Comparison of ENCODE assay signal across 39 mouse cellular contexts in the genomic region with DNA sequence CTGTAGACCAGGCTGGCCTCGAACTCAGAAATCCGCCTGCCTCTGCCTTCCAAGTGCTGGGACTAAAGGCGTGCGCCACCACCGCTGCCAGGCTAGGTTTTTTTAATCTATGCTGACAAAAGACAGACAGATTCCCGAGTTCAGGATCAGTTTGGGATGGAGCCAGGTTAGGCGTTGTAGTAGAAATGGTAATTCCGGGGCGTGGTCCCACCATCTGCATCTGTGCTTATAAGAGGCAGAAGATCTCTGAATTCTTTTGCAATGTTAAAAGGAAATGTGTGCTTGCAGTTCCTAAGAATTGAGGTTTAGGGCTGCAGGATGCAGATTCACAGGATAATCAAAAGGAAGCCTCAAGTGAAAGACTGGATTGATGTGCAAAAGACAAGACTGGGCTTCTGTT. TPM values are rescaled to one million over a fixed set of nuclear protein-coding genes. Genes with fewer than 3 reads are reported as not detected.
A peak's percentile ranks its signal among the peaks of the same experiment; 100 is the strongest.
DNase-seq lines count a peak whose midpoint lies in the region; ATAC-seq and TF ChIP-seq lines count a peak whose summit lies in the region.
"Had no signal": no experiment of that assay in that cellular context is flagged by ENCODE, and none has a peak within 500 bp of the region (broad histone marks: within the 10 kb centered on the region; RNA-seq: fewer than 3 reads in every experiment).

No protein-coding gene starts in this region.

- H3K79me2 ChIP-seq in myocyte (ENCODE audit: control insufficient read depth, insufficient read depth) = no peaks in the 10 kb centered on the region

- no peaks in the 10 kb centered on the region; the same call in 1 of the 2 replicates for H3K36me3 ChIP-seq in ES-E14 (ENCODE audit: control insufficient read depth, insufficient read depth, low read length, poor library complexity, severe bottlenecking)
- no peaks in the 10 kb centered on the region for H3K36me3 ChIP-seq in myocyte (ENCODE audit: control insufficient read depth, insufficient read depth)
- H3K36me3 ChIP-seq: embryonic facial prominence, embryonic 10.5 days; embryonic facial prominence, embryonic 13.5 days; forebrain, embryonic 10.5 days; heart, embryonic 10.5 days; heart, embryonic 13.5 days; hindbrain, embryonic 12.5 days; hindbrain, embryonic 15.5 days; intestine, embryonic 15.5 days; kidney, embryonic 15.5 days had no signal

- no peaks in the 10 kb centered on the region for H3K27me3 ChIP-seq in myocyte (ENCODE audit: control insufficient read depth, insufficient read depth, insufficient read length)
- H3K27me3 ChIP-seq: CH12.LX; embryonic facial prominence, embryonic 13.5 days; heart, embryonic 13.5 days; hindbrain, embryonic 12.5 days; hindbrain, embryonic 15.5 days; intestine, embryonic 15.5 days; kidney, embryonic 15.5 days; Patski had no signal

- peaks cover 10 to 14% of the 10 kb centered on the region in 2 experiments for H3K4me1 ChIP-seq in ES-E14 (ENCODE audit: control insufficient read depth in 2 of 2, insufficient read depth in 2 of 2, low read length in 2 of 2, poor library complexity in 1 of 2)
- H3K4me1 ChIP-seq: embryonic facial prominence, embryonic 10.5 days; forebrain, embryonic 10.5 days; hindbrain, embryonic 12.5 days; hindbrain, embryonic 15.5 days; intestine, embryonic 15.5 days had no signal

- in situ Hi-C loops in ES-E14 (cut with MboI; ENCODE audit: low sequenced_read_pairs in 2 of 2, unreplicated experiment in 2 of 2) = no loop called here

- no peak for ATAC-seq in activated CD4-positive, CD25-positive, alpha-beta regulatory T cell, adult 4 months
- ATAC-seq: forebrain, embryonic 14.5 days; forebrain, postnatal 0 days; intestine, embryonic 15.5 days; Patski had no signal

- H3K9me3 ChIP-seq in ES-E14 (ENCODE audit: control insufficient read depth, insufficient read depth, low read depth, low read length) = no peaks in the 10 kb centered on the region
- H3K9me3 ChIP-seq: embryonic facial prominence, embryonic 10.5 days; embryonic facial prominence, embryonic 13.5 days; forebrain, embryonic 10.5 days; heart, embryonic 10.5 days; heart, embryonic 13.5 days; hindbrain, embryonic 12.5 days; hindbrain, embryonic 15.5 days; intestine, embryonic 15.5 days; kidney, embryonic 15.5 days had no signal

- H3K27ac ChIP-seq in ES-E14 (ENCODE audit: insufficient read depth, low read depth, low read length, poor library complexity, severe bottlenecking) = peak overlapping the region; percentile 91
- H3K27ac ChIP-seq: embryonic facial prominence, embryonic 10.5 days; embryonic facial prominence, embryonic 13.5 days; forebrain, embryonic 10.5 days; heart, adult 2 months; heart, embryonic 13.5 days; hindbrain, embryonic 12.5 days; hindbrain, embryonic 15.5 days; intestine, embryonic 15.5 days; kidney, embryonic 15.5 days had no signal

- intact Hi-C loops in left cerebral cortex, postnatal 14 days (cut with DNase I) = no loop called here

- DNase-seq in heart, adult 11 months = peak; percentile 86
- DNase-seq in heart, postnatal 4 days = no peak
- DNase-seq in ES-E14 (ENCODE audit: low read depth, low spot score) (peak; percentile 79), R1 (ENCODE audit: low read depth, low spot score) (peak; percentile 99)
- DNase-seq in cerebellum, postnatal 14 days = no peak
- no peak for DNase-seq in left cerebral cortex, postnatal 14 days (ENCODE audit: low spot score in 2 of 2)
- DNase-seq: adrenal gland, adult 2 months; adrenal gland, postnatal 14 days; B cell, adult 2 months; cerebellum, adult 11 months; cerebellum, adult 8-10 months; cerebellum, postnatal 10 days; forebrain, postnatal 0 days; gastrocnemius, postnatal 25 days; heart, adult 2 months; kidney, adult 11 months; kidney, adult 8-10 months had no signal

- peak overlapping the region; percentile 7; the same call in 1 of the 2 replicates for H3K9ac ChIP-seq in ES-E14 (ENCODE audit: insufficient read depth, low read depth, low read length, poor library complexity, severe bottlenecking)
- H3K9ac ChIP-seq: embryonic facial prominence, embryonic 13.5 days; forebrain, postnatal 0 days; heart, embryonic 13.5 days; hindbrain, embryonic 12.5 days; hindbrain, embryonic 15.5 days; intestine, embryonic 15.5 days; kidney, embryonic 15.5 days had no signal

- no peak overlapping the region for H3ac ChIP-seq in myocyte (ENCODE audit: control insufficient read depth, insufficient read length)

- no peak for TF ChIP-seq POLR2A in myocyte (IDR thresholded peaks at IDR 0.05; ENCODE audit: insufficient read length, low read depth)

- no peak overlapping the region for H3K4me3 ChIP-seq in ES-E14 (ENCODE audit: insufficient read depth in 1 of 2, low read depth in 1 of 2, low read length in 2 of 2, poor library complexity in 1 of 2, severe bottlenecking in 1 of 2)
- no peak overlapping the region for H3K4me3 ChIP-seq in myocyte
- H3K4me3 ChIP-seq: embryonic facial prominence, embryonic 10.5 days; embryonic facial prominence, embryonic 13.5 days; forebrain, embryonic 10.5 days; heart, adult 2 months; heart, embryonic 10.5 days; heart, embryonic 13.5 days; hindbrain, embryonic 12.5 days; hindbrain, embryonic 15.5 days; intestine, embryonic 15.5 days; kidney, embryonic 15.5 days had no signal

- H3K4me2 ChIP-seq in myocyte (ENCODE audit: low read depth) = peak overlapping the region; percentile 27
- H3K4me2 ChIP-seq: embryonic facial prominence, embryonic 13.5 days; heart, embryonic 13.5 days; hindbrain, embryonic 12.5 days; hindbrain, embryonic 15.5 days; intestine, embryonic 15.5 days; kidney, embryonic 15.5 days had no signal

TF ChIP-seq in ES-E14, 5 proteins besides CTCF, POLR2A, EP300 and RAD21:
- TF ChIP-seq HCFC1 (IDR thresholded peaks at IDR 0.05; ENCODE audit: borderline replicate concordance, insufficient read depth, low read length) (no peak), CHD2 (IDR thresholded peaks at IDR 0.05; ENCODE audit: low read depth, low read length) (no peak), ZC3H11A (IDR thresholded peaks at IDR 0.05; ENCODE audit: borderline replicate concordance, low read depth, low read length) (no peak), ZNF384 (IDR thresholded peaks at IDR 0.05; ENCODE audit: low read depth, low read length) (peak; percentile 64), MAFK (IDR thresholded peaks at IDR 0.05; ENCODE audit: insufficient read depth, low read depth, low read length) (no peak)

TF ChIP-seq in myocyte, 11 proteins besides CTCF, POLR2A, EP300 and RAD21:
- TF ChIP-seq E2F4 (IDR thresholded peaks at IDR 0.05; ENCODE audit: insufficient read depth) (no peak), MYOD1 (IDR thresholded peaks at IDR 0.05; ENCODE audit: control insufficient read depth in 1 of 3, insufficient read length in 2 of 3, low read depth in 2 of 3) (no peak), POLR2AphosphoS2 (IDR thresholded peaks at IDR 0.05; ENCODE audit: insufficient read length, low read depth) (no peak), TCF3 (IDR thresholded peaks at IDR 0.05; ENCODE audit: insufficient read length, low read depth) (no peak), MYOG (IDR thresholded peaks at IDR 0.05; ENCODE audit: control insufficient read depth in 1 of 3, insufficient read depth in 1 of 3, insufficient read length in 2 of 3, low read depth in 2 of 3) (no peak), USF1 (IDR thresholded peaks at IDR 0.05; ENCODE audit: low read depth) (no peak), REST (IDR thresholded peaks at IDR 0.05; ENCODE audit: insufficient read depth, insufficient read length) (no peak), CEBPB (IDR thresholded peaks at IDR 0.05; ENCODE audit: insufficient read depth, poor library complexity, severe bottlenecking) (no peak), TCF12 (IDR thresholded peaks at IDR 0.05; ENCODE audit: insufficient read depth, poor library complexity, severe bottlenecking) (no peak), SRF (IDR thresholded peaks at IDR 0.05; ENCODE audit: control insufficient read depth, insufficient read length, low read depth) (no peak), MAX (IDR thresholded peaks at IDR 0.05; ENCODE audit: low read depth) (no peak)
TF ChIP-seq in myocyte: peak in this region for 0.

RNA-seq across cellular contexts. Expression of gene Itsn2, which starts 35.5 kb away (rescaled TPM):
- total RNA-seq in heart, postnatal 4 days (2021) = 10 to 100 TPM; 54.0 to 54.8 TPM
- 35.2 and 35.4 TPM in 2 replicates for total RNA-seq in ES-E14 (2012; rRNA removed)
- polyA plus RNA-seq in myocyte (2012; fragmentation: generic; extraction: Trizol) = 8.4 TPM
- polyA plus RNA-seq in activated CD4-positive, CD25-positive, alpha-beta regulatory T cell, adult 4 months (2017; shearing (Covaris generic)) = 10 to 100 TPM; 49.0 to 54.6 TPM
- 10 to 100 TPM; 61.4 to 64.2 TPM for total RNA-seq in left cerebral cortex, postnatal 14 days (2021)

RNA-seq across cellular contexts. Expression of gene Gm3625, which starts 35.8 kb away (rescaled TPM):
- total RNA-seq in heart, postnatal 4 days (2021) = not detected
- not detected in 2 replicates for total RNA-seq in ES-E14 (2012; rRNA removed)
- not detected for polyA plus RNA-seq in myocyte (2012; fragmentation: generic; extraction: Trizol)
- not detected for polyA plus RNA-seq in activated CD4-positive, CD25-positive, alpha-beta regulatory T cell, adult 4 months (2017; shearing (Covaris generic))
- not detected for total RNA-seq in left cerebral cortex, postnatal 14 days (2021)
- total RNA-seq: adrenal gland, adult 2 months; adrenal gland, postnatal 14 days; adrenal gland, postnatal 4 days; CH12.LX; forebrain, postnatal 0 days; gastrocnemius, adult 8-10 months; gastrocnemius, postnatal 25 days; heart, adult 2 months; heart, postnatal 14 days; hematopoietic stem cell, adult 5-6 weeks; MEL had no signal
- polyA plus RNA-seq: adrenal gland, adult 2 months; embryonic facial prominence, embryonic 10.5 days; embryonic facial prominence, embryonic 13.5 days; forebrain, embryonic 10.5 days; forebrain, embryonic 14.5 days; forebrain, postnatal 0 days; frontal cortex, adult 2 months; gonadal fat pad, adult 2 months; heart, adult 2 months; heart, embryonic 10.5 days; heart, embryonic 13.5 days; heart, embryonic 16.5 days; hindbrain, embryonic 12.5 days; hindbrain, embryonic 15.5 days; intestine, embryonic 15.5 days; kidney, embryonic 15.5 days; Patski had no signal

Comparison
In these comparisons a context has a peak if more than half of its experiments do, and no peak if none do; other contexts are left out.
1. DNase-seq: peak in heart, adult 11 months (single experiment), ES-E14 (single experiment) and R1 (single experiment); none in heart, postnatal 4 days (single experiment), cerebellum, postnatal 14 days (0 of 2) and left cerebral cortex, postnatal 14 days (0 of 2).